Mouse (Mus musculus): ENCODE measurements around the gene Rab26.

Rab26 gene

DNA sequence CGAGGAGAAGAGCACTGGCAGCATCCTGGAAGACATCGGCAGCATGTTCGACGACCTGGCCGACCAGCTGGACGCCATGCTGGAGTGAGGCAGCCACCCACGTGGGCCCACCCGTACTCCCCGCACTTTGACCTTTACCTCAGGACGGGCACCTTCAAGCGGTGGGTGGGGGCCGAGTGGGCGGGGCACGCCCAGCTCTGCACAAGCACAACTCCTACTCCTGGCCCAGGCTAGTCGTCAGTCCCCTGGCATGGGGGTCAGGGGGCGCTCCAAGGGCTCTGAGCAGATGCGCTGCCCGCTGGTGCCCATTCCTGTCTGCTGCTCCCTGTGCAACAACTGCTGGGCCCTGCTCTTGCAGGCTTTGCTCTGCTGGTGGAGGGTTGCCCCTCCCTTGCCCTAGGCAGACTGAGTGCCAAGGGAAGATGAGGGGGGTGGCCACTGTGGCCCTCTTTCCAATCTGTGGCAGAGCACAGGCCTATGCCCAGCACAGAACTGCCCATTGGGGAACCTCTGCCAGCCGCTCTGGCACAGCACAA is 26.8 kb downstream of the Rab26 start:
- DNase-seq (ENCODE audit: low spot score) = no peak

DNA sequence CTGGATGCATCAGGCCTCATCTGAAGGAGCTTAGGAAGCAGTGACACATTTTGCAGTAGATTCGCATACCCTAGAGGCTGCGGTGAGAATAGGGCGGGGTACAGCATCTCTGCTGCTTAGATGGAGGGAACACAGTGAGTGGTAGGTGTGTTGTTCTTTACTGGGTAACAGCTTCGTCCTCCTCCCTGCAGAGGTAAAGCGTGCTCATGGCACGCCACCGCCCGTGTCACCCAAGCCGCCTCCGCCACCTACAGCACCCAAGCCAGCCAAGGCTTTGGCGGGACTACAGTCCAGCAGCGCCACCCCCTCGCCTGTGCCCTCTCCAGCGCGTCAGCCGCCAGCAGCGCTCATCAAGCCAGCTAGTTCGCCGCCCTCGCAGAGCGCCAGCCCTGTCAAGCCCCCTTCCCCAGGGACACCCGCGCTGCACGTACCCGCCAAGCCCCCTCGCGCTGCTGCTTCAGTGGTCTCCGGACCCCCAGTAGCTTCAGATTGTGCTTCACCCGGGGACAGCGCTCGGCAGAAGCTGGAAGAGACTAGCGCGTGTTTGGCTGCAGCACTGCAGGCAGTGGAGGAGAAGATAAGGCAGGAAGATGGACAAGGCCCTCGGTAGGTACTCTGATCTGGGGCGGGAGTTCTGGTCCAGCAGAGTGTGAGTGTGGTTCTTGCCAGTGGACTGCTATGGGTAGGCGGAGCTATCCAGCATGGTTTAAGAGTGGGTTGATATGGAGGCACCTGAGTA is 27.5 kb downstream of the Rab26 start:
- no peak for DNase-seq (ENCODE audit: low spot score)

DNA sequence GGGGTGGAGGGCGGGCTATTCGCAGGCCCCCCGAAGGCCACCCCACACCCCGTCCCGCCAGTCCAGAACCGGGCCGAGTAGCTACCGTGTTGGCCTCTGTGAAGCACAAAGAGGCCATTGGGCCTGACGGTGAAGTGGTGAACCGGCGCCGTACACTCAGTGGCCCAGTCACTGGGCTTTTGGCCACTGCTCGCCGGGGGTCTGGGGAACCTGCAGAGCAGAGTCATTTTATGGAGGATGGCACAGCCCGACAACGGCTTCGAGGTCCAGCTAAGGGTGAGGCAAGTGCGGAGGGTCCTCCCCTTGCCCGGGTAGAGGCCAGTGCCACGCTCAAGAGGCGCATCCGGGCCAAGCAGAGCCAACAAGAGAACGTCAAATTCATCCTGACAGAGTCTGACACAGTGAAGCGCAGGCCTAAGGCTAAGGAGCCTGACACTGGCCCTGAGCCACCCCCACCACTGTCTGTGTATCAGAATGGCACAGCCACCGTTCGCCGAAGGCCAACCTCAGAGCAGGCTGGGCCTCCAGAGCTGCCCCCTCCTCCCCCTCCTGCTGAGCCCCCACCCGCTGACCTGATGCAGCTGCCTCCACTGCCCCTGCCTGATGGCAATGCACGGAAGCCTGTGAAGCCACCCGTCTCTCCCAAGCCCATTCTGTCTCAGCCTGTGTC is 28.6 kb downstream of the Rab26 start:
- no peak for DNase-seq (ENCODE audit: low spot score)

DNA sequence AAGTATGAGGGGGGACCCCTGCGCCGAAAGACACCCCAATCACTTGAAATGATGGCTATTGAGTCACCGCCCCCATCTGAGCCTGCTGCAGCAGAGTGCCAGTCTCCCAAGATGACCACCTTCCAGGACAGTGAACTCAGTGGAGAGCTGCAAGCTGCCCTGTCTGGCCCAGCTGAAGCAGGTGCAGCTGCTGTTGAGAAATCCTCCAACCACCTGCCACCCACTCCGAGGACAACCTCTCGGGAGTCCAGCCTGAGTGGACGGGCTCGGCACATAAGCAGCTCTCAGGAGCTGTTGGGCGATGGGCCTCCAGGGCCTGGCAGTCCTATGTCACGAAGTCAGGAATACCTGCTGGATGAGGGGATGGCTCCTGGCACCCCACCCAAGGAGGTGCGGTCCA is 29.9 kb downstream of the Rab26 start:
- DNase-seq (ENCODE audit: low spot score) = no peak

DNA sequence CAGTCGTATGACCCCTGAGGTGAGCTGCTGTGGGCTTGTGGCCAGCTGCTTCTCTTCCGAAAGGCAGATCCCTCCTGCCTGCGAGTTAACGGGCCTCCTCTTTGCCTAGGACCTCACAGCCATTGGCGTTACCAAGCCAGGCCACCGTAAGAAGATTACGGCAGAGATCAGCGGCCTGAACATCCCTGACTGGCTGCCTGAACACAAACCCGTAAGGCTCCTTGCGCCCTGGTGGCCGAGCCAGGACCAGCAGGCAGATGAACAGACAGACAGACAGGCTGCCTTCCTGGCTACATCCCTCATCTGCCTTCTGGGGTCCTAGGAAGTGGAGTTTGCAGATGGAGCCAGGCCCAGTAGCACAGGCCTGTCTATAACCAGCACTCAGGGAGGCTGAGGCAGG is 31.8 kb downstream of the Rab26 start:
- no peak for DNase-seq (ENCODE audit: low spot score)

DNA sequence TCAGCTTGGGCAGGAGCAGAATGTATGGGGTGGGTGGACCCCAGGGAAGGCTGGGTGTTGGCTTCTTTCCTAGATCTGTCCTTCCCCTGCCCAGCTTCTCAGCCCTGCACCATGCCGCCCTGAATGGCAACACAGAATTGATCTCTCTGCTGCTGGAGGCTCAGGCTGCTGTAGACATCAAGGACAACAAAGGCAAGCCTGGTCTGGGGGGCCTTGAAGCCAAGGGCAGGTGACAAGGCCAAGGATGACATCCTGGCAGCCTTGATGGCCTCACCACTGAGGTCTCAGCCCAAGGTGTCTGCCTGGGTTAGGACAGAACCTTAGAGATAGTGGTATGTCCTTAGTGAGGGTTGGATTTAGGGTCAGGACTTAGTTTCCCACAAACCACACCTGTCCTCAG is 38.0 kb downstream of the Rab26 start:
- DNase-seq (ENCODE audit: low spot score) = no peak

DNA sequence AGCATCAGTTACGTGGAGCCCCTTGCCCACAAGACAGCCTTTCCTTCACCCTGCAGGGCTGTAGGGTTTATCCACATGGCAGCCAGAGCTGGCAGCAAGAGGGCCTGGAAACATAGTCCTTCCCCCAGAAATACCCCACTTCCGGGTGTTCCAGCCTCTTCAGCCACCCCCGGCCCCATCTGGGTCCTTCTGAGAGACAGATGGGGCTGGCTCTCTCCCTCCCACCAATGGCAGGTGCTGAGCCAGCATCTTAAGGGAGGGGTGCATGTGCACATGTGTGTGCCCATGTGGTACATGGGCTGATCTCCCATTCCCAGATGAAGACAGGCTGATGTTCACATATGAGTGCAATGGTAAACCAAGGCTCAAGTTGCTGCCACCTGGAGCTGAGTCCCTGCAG is 38.6 kb downstream of the Rab26 start:
- no peak for DNase-seq (ENCODE audit: low spot score)

DNA sequence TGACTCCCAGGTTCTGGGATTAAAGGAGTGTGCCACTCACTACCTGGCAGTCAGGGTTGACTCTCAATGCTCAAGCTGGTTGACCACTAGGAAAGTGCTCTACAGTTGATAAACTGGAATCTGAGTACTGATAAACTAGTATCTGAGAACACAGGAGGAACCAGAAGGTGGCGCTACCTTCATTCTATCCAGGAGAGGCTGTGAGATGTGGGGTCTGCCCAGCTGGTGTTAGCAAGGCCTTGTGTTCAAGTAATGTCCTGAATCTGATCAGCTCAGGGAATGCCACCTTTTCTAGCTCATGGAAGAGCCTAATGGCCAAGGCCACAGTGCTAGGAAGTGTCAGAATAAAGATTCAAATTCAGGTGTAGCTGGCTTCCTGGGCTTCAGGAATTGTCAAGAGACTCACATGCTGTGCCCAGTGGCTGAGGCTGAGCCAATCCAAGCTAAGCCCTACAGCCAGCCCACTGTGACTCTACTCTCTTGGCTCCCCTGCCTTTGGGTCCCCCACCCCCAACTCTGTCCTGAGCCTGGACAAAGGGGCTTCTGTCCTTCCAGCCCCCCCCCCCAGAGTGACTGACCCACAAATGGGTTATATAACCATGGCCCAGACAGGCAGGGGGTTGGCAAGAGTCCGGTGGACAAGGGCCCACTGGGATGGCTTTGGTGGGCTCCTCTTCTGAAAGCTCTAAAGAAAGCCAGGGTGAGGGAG is 39.2 kb downstream of the Rab26 start:
- no peak for DNase-seq (ENCODE audit: low spot score)

DNA sequence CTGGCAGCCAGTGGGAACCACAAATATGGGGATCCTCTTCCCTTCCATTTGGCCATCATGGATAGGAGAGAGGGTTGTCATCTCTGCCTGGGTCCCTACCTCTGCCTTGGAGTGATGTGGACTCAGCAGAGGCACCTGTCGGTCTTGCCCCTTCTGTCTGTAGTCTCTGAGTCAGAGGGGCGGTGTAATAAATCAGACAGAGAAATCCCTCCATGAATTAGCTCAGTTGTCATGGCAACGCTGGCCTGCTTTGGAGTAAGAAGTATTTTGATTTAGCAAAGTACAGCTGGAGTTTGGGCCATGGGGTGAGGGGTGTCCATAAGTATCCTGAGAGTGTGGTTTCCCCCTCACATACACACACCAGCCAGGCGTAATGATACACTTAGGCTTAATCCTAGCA is 43.6 kb downstream of the Rab26 start:
- no peak for DNase-seq (ENCODE audit: low spot score)

DNA sequence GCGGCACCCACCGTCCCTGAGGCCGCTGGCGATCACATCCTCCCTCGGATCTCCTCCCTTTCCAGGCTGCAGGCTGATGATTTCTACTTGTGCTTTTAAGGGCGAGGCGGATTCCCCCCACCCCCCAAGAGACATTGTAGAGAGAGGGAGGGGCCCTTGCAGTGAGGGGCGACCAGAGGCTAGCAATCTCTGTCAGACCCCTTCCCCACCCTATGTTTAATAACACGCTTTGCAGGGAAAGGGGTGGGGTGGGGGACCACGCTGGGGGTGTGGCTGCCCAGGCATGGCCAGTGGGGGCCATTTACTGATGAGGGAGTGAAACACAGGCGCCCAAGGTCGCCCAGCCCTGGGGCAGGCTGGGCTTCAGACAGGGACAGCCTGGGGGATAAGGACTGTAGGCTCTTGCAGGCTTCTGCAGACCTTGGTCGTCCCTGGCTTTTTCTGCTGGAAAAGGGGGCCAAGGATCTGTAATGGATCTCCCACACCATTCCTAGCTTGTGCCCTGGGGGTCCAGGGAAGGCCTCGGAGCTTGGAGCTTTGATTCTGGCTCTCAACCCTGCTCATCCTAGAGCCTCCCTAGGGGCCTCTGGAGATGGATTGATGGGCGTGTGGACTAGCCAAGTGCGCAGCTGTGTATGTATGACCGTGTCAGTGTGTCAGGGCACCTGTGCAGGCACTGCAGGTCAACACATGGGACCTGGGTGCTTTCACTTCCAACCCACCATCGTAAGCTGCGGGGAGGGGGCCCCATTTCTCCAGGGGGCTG is 44.6 kb downstream of the Rab26 start:
- no peak for DNase-seq (ENCODE audit: low spot score)

DNA sequence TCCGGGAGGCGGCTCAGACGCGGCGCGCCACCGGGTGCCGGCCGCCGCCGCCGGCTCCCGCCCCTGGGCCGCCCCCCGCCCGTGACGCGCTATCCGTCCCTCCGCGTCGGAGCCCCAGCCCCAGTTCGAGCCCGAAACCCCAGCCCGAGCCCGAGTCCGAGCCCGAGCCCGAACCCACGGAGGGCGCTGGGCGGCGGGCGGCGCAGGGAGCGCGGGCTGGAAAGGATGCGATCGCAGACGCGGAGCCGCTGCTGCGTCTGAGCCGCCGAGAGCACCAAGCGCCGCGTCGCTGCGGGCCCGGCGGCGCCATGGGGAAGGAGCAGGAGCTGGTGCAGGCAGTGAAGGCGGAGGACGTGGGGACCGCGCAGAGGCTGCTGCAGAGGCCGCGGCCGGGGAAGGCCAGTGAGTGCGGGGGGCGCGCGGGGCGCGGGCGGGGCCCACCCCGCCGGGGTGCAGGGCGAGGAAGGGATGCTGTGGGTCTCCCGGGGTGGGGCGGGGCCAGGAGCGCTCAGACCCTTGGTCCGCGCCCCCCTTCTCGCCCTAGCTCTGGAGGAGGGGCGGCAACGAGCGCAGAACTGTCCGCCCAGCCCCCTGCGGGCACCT is 45.2 kb downstream of the Rab26 start:
- no peak for DNase-seq (ENCODE audit: low spot score)

DNA sequence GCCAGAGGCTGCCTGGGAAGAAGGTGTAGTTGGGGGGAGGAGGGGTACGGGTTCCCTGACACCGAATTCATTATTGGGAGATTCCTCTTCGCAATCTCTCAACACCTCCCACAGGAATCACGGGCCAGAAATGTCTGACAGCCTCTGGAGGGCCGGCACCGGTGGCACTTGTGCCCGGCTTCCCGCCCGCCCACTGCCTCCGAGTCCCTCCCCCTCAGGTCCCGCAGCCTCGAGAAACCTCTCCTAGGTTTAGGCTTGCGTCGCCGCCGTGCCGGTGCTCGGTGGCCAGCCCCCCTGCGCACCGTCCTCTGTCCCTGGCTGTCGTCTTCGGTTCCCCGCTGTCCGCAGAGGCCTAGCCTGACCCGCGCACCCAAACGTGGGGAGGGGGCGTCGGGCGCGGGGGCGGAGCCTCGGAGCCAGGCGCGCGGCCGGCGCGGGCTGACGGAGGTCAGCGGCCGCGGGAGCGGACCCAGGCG is 45.8 kb downstream of the Rab26 start, which contains the start of gene Caskin1:
TSS of gene Caskin1 (plus strand) at position 416 of the 476 bp plus-strand sequence.
- DNase-seq (ENCODE audit: low spot score) = no peak

DNA sequence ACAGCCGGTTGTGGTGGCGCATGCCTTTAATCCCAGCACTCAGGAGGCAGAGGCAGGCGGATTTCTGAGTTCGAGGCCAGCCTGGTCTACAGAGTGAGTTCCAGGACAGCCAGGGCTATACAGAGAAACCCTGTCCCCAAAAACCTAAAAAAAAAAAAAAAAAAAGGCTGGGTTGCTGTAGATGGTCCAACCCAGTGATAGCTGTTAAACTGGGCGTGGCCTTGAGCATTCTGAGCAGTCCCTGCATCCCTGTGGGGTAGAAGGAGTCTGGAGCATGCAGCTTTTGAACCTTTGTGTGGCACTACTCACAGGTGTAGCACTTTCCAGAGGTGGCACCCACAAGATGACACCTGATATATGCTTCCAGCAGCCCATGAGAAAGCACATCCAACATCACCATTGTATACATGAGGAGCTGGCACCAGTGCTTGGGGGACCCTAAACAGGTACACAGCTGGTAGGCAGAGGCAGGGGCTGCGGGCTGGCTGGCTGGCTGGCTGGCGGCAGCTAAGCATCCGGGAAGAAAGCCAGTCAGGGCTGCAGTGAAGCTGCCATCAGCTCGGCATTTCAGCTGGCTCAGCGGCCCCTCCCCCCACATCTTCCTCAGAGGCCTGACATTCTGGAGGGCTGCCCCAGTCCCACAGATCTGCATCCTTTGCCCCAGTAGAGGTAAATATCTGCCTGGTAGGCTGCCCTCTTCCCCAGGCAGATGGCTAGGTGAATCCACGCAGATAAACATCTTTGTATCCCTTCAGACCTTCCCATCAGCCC is 48.7 kb downstream of the Rab26 start:
- no peak for DNase-seq (ENCODE audit: low spot score)

DNA sequence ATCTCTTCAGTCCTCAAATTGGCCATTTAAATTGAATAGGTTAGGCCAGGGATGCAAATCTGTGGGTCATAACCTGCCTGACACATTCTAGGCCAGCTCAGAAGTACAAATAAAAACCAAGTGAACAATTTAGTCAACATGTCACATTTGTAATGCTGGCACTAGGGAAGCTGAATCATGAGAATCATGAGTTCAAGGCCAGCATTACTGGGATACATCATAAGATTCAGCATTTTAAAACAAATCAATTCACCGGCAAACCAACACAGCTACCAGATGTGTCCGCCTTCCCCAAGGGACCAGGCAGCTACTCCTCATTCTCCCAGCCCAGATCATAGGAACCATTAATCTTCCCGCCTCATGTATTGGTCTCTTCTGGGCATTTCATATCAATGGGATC is 50.5 kb downstream of the Rab26 start:
- no peak for DNase-seq (ENCODE audit: low spot score)

DNA sequence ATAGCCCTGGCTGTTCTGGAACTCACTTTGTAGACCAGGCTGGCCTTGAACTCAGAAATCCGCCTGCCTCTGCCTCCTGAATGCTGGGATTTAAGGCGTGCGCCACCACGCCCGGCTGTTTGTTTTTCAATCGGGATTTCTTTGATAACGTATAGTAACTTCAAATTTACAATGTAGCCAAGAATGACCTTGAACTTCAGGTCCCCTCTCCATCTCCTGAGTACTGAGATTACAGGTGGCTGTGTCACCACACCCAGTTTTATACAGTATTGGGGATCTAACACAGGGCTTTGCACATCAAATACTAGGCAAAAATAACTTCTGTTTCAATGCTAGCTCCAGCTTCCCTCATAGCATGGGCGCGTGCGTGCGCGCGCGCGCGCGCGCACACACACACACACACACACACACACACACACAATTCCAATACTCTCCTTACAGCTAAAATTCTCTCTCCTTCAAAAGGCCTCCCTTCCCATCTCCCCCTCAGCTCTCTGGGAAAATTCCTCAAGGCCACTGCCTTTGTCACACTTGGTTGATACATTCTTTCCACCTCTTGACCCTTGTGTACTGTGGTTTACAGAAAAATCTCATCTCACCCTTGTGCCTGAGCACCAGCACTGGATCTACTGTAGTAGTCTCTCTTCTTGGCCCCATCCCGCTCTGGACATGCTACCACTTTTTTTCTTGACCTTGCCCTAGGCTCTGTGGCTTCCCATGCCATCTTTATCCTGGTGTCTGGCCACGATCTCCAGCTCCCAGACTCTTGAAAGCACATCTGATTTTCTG is 52.8 kb downstream of the Rab26 start:
- peak; percentile 38 for DNase-seq (ENCODE audit: low spot score)

DNA sequence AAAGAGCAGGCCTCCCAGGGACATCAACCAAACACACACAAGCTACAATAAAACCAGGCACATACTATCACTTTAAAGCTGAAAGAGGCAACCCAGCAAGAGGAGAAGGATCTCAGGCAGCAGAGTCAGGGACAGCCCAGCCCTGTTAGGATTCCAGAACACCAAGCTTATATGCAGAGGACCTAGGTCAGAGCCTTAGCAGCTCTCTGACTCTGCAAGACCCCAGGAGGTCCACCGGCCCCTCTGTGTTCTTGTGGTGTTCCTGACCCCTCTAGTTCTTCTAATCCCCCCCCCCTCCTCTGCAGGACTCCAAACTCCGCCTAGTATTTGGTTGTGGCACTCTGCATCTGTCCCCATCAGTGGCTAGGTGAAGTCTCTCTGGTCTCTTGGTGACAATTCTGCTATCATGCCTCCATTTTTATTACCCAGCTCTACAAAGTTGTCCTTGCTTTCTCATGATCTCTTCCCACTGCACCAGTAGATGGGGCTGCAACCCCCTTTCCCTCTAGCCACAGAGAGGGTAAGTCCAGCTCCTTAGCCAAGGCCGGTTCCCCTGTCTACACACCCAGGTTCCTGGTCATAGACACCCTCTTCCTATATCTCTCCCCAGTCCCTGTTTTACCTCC is 53.7 kb downstream of the Rab26 start:
- DNase-seq (ENCODE audit: low spot score) = peak; percentile 50

DNA sequence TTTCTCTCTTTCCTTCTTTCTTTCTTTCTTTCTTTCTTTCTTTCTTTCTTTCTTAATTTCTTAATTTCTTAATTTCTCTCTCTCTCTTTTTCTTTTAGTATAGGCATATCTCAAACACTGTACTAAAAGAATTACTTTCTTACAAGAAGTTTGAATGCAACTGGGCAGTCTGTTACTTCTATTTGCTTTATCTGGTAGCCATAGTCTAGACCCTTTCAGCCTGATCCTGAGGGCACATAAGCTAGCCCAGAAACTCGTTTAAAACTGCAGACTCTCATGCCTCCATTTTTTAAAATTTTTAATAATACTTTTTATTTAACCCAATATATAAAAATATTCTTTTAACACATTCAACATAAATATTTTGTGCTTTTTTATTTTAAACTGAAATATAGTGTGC is 54.6 kb downstream of the Rab26 start:
- no peak for DNase-seq (ENCODE audit: low spot score)

DNA sequence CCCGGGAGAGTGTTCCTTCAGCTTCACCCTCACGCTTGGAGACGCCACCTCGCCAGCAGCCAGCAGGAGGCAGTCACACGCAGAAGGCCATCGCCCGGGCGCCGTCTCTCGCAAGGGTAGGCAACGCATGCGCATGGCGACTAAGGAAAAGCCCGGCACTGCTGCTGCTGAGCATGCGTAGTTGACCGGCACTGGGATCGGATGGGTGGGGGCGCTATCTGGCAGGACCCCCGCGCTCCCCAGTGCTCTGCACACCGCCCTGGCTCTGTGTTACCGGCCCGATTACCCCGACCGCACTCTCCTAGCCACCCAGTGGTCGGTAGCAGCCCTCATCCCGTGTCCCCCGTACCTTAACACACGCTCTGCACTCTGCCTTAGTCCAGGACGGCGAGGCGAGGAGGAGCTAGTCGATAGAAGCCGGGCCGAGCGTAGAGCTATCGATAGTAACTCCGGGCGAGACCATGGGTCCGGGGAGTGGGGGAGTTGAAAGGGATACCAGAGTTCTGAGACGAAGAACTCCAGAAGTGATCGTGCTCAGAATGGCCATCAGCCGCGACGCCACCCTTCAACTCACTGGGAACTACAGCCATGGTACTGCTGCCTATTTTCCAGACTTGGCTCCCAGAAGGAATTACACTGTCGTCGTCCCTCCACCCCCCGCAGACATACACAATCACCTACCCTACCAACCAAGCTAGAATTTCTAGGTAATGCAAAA is 55.2 kb downstream of the Rab26 start, which contains the start of gene Mlst8:
TSS of gene Mlst8 (minus strand) at position 416 of the 718 bp plus-strand sequence.
- peak; percentile 99 for DNase-seq (ENCODE audit: low spot score)

Data from adipocyte (in vitro differentiated cells).